Mouse (Mus musculus) adrenal gland, adult 18-20 months (tissue): ENCODE results near the gene Thpo. TPM values are rescaled to one million over a fixed set of nuclear protein-coding genes. Genes with fewer than 3 reads are reported as not detected.

Source experiments
- DNase-seq, 2 experiments: peaks; one replicate each; pipeline ENCODE4 v3.0.0; 2021 to 2022; ENCODE audit warnings: low spot score in 2 of 2
- total RNA-seq, 2 experiments: library from RNA; stranded (reverse); gene quantifications; 1 replicate in 1 of 2; 2 replicates in 1 of 2; pipeline ENCODE4 v1.2.3; 2021

Thpo gene
- total RNA-seq, 2 experiments from 2014 or later = 1.2 to 4.2 TPM

DNA sequence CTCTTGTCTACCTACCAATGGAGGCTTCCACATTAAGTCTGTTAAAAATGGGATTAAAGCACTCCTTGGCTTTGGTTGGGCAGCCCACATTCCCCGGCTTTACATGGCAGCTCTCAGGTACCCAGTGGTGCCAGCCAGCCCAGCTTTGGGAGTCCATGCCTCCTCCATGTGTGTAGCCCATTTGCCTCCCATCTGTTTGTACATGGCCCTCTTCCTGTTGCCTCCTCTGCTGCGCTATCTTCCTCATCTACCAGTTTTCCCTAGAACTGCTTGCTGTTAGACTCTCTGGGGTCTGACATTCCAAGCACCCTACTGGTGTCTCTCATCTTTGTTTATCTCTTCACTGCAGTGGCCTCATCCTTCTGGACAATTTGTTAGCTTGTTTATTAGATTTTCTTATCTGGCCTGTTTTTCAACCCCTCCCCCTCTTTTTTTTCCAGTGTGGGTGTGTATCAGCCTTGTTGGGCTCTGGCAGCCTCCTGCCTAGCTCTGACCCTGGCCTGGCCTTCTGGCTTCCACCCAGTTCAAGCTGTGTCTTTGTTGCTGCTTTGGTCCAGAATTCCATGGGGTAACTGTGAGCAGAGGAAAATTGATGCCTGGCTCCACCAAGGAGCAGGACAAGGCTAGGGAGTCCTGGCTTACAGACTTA lies 27.8 kb downstream of the Thpo start:
- DNase-seq = no peak

DNA sequence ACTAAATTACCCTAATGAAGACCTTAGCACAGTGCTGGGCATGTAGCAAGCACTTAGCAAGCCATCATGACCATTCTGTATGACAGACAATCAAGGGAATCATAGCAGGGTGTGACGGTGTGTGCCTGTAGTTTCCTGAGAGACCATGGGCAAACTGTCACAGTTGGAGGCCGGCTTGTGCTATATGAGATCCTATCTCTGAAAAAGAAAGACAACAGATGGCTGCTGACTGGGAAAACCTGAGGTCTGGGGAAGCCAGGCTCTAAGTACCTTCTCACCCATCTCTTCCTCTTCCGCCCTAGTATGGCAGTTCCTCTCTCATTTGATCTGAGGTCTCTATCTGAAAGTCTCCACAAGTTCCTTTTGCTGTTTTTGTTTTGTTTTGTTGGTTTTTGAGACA lies 28.5 kb downstream of the Thpo start:
- no peak for DNase-seq

DNA sequence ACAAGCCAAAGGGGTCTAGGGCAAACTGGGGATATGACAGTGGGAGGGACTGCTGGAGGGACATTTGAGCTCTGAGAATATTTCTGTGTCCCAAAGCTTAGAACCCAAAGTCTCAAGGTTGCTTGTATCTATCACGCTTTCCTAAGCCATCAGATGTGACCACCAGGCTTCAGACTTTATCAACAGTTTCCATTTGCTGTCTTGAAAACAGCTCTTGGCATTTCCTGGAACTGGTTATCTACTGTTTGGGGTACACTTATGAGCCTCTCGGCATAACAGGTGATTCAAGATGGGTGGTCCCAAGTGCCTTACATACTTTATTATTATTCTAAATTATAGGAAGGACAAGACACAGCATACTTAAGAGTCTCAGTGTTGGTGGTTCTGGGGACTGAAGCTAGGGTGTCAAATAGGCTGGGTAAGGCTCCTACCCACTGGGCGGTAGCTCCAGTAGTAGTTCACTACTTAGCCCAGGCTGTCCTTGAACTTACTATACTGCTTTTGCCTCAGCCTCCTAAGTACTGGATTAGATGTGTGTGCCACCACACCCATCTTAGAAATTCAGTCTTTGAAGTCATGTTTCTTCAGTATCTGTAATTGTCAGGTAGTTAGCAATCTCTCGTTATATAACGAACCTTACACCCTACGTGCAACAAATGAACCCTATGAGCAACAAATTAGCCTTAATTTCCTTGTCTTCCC lies 30.5 kb downstream of the Thpo start:
- no peak for DNase-seq

DNA sequence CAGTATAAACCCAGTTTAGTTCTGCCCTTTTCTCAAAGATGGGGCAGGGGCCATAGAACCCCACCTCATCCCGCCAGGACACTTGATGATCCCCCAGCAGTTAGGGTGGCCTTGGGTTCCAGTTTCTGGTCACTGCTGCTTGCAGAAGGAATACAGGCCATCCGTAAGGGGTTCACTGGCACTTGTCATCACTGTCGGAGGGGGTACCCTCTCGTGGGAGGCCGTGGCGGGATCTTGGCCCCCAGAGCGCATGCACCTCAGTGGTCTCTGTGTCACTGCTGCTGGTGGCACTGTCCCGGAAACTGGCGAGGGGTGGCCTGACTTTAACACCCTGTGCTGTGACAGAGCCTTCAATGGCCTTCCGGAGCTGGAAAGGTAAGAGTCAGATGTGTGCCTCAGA lies 31.2 kb downstream of the Thpo start:
- DNase-seq = no peak

DNA sequence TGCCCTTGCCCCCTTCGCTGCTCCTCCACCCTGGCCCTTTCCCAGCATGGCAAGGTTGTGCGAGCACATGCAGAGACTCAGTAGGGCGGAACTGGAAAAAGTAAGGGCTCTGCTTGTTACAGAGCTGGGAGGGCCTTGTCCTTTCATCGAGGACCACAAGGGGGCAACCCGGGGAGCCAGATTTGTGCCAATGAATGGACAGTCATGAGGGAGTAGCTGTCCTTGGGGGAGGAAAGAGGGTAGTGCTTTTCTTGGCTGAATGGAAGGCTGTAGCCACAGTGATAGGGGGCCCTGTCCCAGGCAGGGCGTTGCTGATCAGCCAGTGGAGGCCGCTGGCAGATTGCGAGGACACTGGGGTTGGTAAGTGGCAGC lies 31.8 kb downstream of the Thpo start:
- DNase-seq = peak; percentile 68 to 70

DNA sequence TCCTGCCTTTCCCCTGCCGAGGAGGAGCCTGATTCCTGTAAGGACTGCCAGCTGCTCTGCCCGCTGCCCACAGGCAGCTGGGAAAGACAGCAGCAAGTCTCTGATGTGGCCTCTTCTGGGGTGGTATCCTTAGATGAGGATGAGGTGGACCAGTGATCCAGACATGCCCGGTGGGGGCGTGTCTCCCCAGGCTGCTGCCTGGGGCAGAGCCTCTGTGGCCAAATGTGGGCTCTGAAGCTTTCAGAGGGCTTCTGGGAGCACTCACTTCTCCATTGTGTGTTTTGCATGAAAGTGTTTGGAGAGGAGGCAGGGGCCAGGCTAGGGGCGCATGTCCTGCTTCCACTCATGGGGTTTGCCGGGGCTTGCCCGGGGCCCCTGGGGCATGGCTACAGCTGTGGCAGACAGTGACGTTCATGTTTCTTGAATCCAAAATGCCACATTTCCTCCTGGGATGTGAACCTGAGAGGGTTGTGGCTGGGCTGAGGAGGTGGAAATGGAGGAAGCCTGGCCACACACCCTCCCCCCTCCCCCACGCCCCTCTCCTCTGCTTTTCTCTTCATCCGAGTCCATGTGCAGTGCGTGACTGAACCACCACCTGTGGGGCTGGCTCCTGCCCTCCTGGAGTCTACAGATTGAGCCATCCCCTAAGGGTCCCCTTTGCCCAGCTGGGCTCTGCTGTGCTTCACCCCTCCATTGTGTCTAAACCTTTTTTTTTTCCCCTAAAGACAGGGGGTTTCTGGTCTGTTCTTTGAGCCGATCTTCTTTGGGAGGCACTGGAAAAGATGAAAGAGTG lies 32.4 kb downstream of the Thpo start:
- DNase-seq = no peak

DNA sequence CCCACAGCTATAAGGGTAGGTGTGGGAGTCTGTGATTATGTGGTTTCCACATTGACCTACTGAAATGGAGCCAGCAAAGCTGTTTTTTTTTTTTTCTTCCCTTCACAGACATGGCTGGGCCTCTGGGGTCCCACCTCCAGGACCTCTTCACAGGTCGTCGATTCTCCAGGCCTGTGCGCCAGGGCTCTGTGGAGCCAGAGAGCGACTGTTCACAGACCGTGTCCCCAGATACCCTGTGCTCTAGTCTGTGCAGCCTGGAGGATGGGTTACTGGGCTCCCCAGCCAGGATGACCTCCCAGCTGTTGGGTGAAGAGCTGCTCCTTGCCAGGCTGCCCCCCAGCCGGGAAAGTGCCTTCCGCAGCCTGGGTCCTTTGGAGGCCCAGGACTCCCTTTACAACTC lies 33.0 kb downstream of the Thpo start:
- DNase-seq = no peak

DNA sequence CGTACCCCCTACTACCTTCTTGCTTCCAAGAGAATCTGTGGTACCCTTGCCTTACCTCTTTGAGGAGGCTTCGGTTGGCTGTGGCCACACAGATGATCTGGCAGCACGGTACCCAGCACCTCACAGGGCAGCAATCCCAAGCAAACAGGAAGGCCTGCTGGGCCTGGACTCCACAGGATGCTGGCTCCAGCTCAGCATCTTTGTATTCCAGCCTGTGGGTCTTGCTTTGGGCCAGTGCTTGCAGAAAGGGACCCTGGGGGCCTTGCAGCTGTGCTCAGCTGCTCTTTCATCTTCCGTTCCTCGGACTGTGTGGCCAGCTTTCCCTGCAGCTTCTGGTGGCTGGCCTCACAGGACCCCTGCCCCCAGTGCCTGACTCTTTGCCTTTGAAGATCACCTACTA lies 34.3 kb downstream of the Thpo start:
- DNase-seq = no peak

DNA sequence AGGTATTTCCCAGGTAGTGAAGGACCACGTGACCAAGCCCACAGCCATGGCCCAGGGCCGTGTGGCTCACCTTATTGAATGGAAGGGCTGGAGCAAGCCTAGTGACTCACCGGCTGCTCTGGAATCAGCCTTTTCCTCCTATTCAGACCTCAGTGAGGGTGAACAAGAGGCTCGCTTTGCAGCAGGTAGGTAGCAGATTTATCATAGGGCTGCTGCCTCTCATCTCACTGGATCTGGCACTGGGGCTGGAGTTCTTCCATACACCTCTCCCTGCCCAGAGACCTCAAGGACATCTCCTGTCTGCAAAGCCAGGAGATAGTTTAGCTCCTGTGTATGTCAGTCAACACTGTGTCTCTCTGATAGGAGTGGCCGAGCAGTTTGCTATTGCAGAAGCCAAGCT lies 35.0 kb downstream of the Thpo start:
- no peak for DNase-seq

DNA sequence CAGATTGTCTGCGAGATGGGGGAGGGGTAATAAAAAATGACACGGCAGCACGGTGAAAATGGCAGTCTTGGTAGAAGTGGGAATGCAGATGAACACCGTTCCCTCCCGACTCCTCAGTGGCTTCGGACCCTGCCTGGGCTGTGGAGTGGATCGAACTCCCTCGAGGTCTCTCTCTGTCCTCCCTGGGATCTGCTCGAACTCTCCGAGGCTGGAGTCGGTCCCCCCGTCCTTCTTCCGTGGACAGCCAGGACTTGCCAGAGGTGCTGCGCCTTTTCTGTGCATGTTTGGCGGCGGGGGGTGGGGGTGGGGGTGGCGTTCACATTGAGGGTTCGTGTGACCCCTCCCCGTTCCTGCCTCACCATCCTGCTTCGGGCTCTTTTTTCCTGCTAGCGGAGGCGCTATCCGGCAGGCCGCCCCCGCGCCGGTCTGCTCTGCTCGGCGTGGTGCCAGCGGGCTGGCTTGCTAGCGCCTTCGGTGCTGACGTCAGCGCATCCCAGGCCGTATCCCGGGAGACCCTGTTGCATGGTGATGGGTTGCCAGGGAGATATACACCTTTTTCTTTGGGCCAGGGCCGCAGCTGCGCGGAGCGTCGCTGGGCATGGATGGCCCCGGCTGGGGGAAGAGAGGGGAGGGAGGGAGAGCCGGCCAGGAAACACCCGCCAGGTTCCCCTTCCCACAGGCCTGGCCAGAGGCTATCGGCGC lies 38.5 kb downstream of the Thpo start:
- DNase-seq = peak; percentile 81 to 86

DNA sequence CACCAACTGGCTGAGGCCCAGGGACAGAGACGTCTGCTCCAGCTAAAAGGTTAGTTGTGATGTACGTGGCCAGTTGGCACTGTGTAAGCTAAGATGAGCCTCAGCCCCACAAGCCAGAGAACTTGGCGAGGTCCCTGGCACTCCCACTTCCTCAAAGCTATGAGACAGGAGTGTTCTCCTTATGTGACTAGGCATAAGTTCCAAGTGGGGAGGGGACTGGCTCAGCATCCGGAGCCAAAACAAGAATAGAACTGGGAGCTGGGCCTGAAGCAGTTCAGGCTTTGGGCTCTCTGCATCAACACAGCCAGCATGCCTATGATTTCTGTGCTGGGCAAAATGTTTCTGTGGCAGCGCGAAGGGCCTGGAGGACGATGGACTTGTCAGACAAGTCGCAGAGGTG lies 39.5 kb downstream of the Thpo start:
- no peak for DNase-seq

DNA sequence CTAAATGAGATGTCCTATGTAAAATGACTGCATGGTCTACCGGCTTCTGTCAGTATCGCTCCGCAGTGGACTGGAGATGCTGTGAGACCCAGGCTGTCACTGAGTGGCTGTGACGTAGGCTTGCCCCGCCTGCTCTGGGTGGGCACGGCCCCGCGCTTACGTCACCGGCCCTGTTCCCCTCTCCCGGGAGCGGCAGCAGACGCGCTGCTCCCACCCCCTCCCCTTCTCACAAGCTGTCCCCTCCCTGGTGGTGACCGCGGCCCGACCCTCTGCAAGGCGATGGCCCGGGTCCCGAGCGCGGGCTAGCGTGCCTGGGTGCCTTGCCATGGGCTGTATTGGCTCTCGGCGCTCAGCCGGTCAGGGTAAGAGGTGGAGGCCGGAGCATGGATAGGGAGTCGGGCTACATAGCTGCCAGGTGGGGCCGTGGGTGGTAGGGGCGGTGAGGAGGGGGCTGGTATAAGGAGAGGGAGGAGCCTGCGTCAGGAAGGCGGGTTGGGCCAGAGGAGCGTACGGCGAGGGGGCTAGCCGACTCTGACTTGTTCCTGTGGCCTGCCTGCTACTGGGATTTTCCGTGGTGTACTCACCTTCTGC lies 41.1 kb downstream of the Thpo start, which contains the start of gene Fam131a:
TSS of gene Fam131a (plus strand) at position 131 of the 591 bp plus-strand sequence.
- peak; percentile 86 for DNase-seq

DNA sequence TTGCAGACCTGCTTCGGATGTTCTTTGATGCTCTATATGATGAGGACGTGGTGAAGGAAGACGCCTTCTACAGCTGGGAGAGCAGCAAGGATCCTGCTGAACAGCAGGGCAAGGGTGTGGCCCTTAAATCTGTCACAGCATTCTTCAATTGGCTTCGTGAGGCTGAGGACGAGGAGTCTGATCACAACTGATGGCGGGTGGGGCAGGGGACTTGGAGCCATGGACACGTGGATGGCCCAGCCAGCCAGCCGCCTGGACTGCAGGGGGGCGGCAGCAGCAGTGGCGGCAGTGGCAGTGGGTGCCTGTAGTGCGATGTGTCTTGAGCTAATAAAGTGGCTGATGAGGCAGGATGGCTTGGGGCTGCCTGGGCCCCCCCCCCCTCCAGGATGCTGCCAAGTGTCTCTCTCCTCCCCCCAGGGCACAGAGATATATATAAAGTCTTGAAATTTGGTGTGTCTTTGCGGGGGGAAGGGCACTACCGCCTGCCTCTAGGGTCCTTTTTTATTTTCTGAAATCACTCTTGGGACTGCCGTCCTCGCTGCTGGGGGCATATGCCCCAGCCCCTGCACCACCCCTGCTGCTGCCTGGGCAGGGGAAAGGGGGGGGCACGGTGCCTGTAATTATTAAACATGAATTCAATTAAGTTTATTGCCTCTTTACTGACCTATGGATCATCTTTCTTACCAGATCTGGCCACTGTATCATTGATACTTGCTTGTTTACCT lies 41.9 kb downstream of the Thpo start:
- no peak for DNase-seq

DNA sequence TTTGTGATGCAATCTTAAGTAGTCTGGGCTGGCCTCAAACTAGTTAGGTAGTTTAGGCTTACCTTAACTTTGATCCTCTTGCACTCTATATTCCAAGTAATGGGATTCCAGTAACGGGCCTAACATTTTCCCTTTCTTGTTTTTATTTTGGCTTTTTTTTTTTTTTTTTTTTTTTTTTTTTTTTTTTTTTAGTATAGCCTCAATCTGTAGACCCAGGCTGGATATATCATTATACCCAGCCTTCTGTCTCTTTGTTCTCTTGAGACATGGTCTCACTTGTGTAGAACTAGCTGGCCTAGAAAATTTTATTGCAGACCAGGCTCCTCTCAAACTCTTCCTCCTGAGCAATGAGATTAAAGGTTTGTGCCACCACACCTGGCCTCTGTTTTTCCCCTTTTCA lies 42.7 kb downstream of the Thpo start:
- DNase-seq = no peak

DNA sequence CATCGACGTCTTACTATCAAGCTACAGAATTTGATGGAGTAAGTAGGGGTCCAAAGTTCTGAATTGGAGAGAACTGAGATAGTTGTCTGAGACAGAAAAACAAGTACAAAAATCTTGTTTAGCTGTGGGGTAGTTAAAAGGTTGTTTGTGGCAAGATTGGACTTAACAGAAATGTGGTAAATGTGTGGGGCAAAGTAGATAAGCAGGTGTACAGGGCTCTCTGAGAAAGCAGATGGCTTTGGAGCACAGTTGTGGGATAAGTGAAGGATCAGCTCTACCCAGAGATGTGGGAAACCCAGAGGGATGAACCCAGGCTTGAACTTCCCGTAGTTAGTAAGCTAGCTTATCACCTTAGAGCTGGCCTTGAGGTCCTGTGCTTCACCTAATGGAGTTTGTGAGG lies 43.5 kb downstream of the Thpo start:
- DNase-seq = no peak

DNA sequence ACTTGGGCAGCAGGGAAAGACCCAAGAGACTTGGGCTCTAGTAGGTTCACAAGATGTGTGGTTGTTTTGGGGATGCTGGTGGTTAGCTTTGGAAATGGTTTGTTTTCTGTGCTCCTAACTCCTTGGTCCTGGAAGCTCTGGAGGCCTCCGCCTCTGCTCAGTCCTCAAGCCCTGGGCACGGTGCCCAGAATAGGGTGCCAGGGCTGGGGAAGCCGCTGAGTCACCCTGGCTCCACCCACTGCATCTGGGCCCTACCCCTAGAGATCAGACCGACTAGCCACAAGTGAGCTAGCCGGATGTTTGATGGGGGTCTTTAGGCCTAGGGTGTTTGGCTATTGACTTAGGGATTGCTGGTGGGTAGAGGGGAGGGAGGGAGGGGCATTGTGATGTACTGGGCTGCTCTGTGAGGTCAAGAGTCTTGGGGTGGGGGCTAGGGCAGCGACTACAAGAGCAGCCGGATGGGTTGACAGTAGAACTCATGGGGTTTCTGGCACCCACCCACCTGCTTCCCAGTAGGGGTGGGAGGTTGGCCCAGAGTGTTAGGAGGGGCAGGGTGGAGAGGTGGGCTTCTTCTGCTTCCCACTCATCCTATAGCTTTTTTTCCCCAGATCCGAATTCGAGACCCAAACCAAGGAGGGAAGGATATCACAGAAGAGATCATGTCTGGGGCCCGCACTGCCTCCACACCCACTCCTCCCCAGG lies 56.2 kb downstream of the Thpo start:
- DNase-seq = peak; percentile 84 to 90

DNA sequence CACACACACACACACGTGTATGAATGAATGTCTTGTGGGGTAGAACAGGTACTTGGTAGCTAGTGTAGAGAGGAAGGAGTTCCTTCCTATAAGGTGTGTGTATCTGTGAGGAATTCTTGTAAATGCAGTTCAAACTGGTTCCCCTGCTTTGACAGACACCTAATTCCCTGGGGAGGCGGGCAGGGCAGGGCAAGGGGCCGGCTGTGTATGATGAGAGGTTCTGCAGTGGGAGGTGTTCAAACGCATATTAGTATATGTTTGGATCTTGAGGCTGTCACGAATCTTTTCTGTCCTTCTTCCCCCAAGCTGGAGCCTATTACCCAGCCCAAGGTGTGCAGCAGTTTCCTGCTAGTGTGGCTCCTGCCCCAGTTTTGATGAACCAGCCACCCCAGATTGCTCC lies 56.9 kb downstream of the Thpo start:
- no peak for DNase-seq

DNA sequence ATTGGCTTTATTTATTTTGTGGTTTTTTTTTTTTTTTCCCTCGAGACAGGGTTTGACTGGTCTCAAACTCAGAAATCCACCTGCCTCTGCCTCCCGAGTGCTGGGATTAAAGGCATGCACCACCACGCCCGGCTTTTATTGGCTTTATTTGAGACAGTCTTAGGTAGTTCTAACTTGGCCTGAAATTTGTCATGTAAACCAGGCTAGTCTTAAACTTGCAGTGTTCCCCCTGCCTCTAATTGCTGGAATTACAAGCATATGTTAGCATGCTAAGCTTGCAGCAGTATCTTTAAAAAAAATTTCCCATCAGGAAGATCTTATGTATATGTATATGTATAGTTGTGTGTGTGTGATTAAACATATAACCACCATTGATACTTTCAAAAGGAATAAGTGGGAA lies 57.6 kb downstream of the Thpo start:
- DNase-seq = no peak

DNA sequence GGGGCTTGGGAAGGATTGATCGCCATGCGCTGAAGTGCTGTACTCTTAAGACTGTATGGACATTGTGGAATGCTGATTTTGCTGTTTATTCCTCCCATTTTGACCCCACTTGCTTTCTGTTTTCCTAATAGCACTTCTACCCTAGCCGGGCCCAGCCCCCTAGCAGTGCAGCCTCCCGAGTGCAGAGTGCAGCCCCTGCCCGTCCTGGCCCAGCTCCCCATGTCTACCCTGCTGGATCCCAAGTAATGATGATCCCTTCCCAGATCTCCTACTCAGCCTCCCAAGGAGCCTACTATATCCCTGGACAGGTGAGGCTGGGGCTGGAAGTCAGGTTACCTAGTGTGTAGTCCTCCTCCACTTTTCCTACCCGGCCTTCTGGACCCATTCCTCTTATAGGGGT lies 59.1 kb downstream of the Thpo start:
- no peak for DNase-seq
